19 mouse cellular contexts compared by ENCODE assay signal in the genomic region with DNA sequence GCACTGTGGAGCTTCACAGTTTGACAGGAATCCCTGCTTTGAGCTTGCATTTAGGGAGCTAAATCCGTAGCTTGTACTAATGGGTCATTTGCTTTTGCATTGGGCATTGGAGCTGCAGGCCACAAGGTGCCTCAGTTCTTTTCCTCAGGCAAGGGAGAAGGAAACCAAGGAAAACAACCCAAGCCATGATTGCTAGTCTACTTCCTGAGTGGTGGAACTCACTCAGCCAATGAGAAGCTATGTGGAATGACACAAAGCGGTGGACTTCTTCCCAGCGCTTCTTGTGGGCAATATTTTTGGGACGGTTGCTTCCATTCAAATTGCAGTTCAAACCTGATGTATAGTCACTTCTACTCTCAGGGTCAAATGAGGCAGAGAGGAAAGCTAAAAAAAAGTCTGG. TPM values are rescaled to one million over a fixed set of nuclear protein-coding genes. Genes with fewer than 3 reads are reported as not detected.
A peak's percentile ranks its signal among the peaks of the same experiment; 100 is the strongest.
DNase-seq lines count a peak whose midpoint lies in the region; ATAC-seq lines count a peak whose summit lies in the region.
"Had no signal": no experiment of that assay in that cellular context is flagged by ENCODE, and none has a peak within 500 bp of the region (broad histone marks: within the 10 kb centered on the region; RNA-seq: fewer than 3 reads in every experiment).

Lipc (minus strand) TSS at position 101 of the 400 bp plus-strand sequence.

- H3K4me3 ChIP-seq in megakaryocyte, embryonic 14.5 days (replicated peaks): peak within 1 kb of the TSS; percentile 4
- no peak within 1 kb of the TSS for H3K4me3 ChIP-seq in liver, embryonic 16.5 days (ENCODE audit: low read depth, low read length)
- no peak within 1 kb of the TSS for H3K4me3 ChIP-seq in intestine, embryonic 15.5 days (replicated peaks)
- H3K4me3 ChIP-seq: embryonic facial prominence, embryonic 13.5 days; forebrain, embryonic 12.5 days; heart, embryonic 12.5 days; hindbrain, embryonic 10.5 days had no signal

- H3K4me2 ChIP-seq in liver, embryonic 16.5 days (ENCODE audit: low read depth, low read length): no peak within 1 kb of the TSS
- H3K4me2 ChIP-seq in intestine, embryonic 15.5 days (replicated peaks): no peak within 1 kb of the TSS
- H3K4me2 ChIP-seq: embryonic facial prominence, embryonic 13.5 days; forebrain, embryonic 12.5 days; heart, embryonic 12.5 days; hindbrain, embryonic 14.5 days had no signal

- no peak within 1 kb of the TSS for H3K27ac ChIP-seq in liver, embryonic 16.5 days (ENCODE audit: low read length)
- no peak within 1 kb of the TSS for H3K27ac ChIP-seq in intestine, embryonic 15.5 days
- H3K27ac ChIP-seq: embryonic facial prominence, embryonic 13.5 days; forebrain, embryonic 12.5 days; hindbrain, embryonic 10.5 days; hindbrain, embryonic 14.5 days had no signal

- H3K9ac ChIP-seq in liver, embryonic 16.5 days (ENCODE audit: low read depth, low read length): no peak within 1 kb of the TSS
- no peak within 1 kb of the TSS for H3K9ac ChIP-seq in intestine, embryonic 15.5 days
- H3K9ac ChIP-seq: embryonic facial prominence, embryonic 13.5 days; forebrain, embryonic 12.5 days; heart, embryonic 12.5 days; hindbrain, embryonic 14.5 days had no signal

- no peak for ATAC-seq in megakaryocyte, adult 5-6 weeks (ENCODE audit: poor library complexity, severe bottlenecking)
- ATAC-seq in liver, embryonic 16.5 days (ENCODE audit: low read depth): no peak
- ATAC-seq in intestine, embryonic 15.5 days: no peak
- ATAC-seq: CD4-positive, CD25-positive, alpha-beta regulatory T cell, adult 4 months; forebrain, embryonic 16.5 days had no signal

- H3K9me3 ChIP-seq in megakaryocyte, embryonic 14.5 days: no peaks in the 10 kb centered on the region
- H3K9me3 ChIP-seq in liver, embryonic 16.5 days (replicated peaks; ENCODE audit: control insufficient read depth, low read length): no peaks in the 10 kb centered on the region
- H3K9me3 ChIP-seq in intestine, embryonic 15.5 days: no peaks in the 10 kb centered on the region
- H3K9me3 ChIP-seq: embryonic facial prominence, embryonic 13.5 days; forebrain, embryonic 12.5 days; G1E; heart, embryonic 12.5 days; hindbrain, embryonic 10.5 days had no signal

- DNase-seq in adrenal gland, postnatal 10 days: no peak
- DNase-seq in adrenal gland, adult 2 months: no peak
- no peak for DNase-seq in adrenal gland, adult 18-20 months (ENCODE audit: low spot score in 2 of 2)
- DNase-seq: B cell, adult 2 months; cerebellum, adult 11 months; cerebellum, postnatal 25 days; gastrocnemius, postnatal 10 days had no signal

- H3K4me1 ChIP-seq in megakaryocyte, embryonic 14.5 days: peaks cover 43% of the 10 kb centered on the region
- no peaks in the 10 kb centered on the region for H3K4me1 ChIP-seq in liver, embryonic 16.5 days (ENCODE audit: control insufficient read depth, low read depth, low read length)
- H3K4me1 ChIP-seq in intestine, embryonic 15.5 days (replicated peaks): 0 out of 2 replicates have a peak, but pooled peaks cover 4% of the 10 kb centered on the region
- H3K4me1 ChIP-seq: embryonic facial prominence, embryonic 13.5 days; forebrain, embryonic 12.5 days had no signal

- 77% methylated on average over 4 of the region's 4 CpGs for WGBS in liver, embryonic 16.5 days (ENCODE audit: insufficient replicate concordance)
- WGBS in intestine, embryonic 15.5 days: 84% methylated on average over 4 of the region's 4 CpGs

- H3K27me3 ChIP-seq in megakaryocyte, embryonic 14.5 days (replicated peaks): no peaks in the 10 kb centered on the region
- H3K27me3 ChIP-seq in liver, embryonic 16.5 days (ENCODE audit: control insufficient read depth, insufficient read depth, low read depth, low read length): no peaks in the 10 kb centered on the region
- no peaks in the 10 kb centered on the region for H3K27me3 ChIP-seq in intestine, embryonic 15.5 days (replicated peaks)
- H3K27me3 ChIP-seq: embryonic facial prominence, embryonic 13.5 days; forebrain, embryonic 12.5 days; heart, embryonic 12.5 days had no signal

- no peaks in the 10 kb centered on the region for H3K36me3 ChIP-seq in megakaryocyte, embryonic 14.5 days (replicated peaks; ENCODE audit: low read length)
- no peaks in the 10 kb centered on the region for H3K36me3 ChIP-seq in liver, embryonic 16.5 days (ENCODE audit: control insufficient read depth, insufficient read depth)
- no peaks in the 10 kb centered on the region for H3K36me3 ChIP-seq in intestine, embryonic 15.5 days
- H3K36me3 ChIP-seq: embryonic facial prominence, embryonic 13.5 days; forebrain, embryonic 12.5 days; G1E; heart, embryonic 12.5 days; hindbrain, embryonic 10.5 days had no signal

RNA-seq across cellular contexts. Expression of gene Lipc, which starts in this region (rescaled TPM):
- 10 to 100 TPM; 26.4 to 55.7 TPM for total RNA-seq in adrenal gland, postnatal 10 days (2021)
- total RNA-seq in adrenal gland, adult 2 months (2021): under 1 TPM in 1 of 2 experiments, not detected in 1; 0.69 TPM
- polyA plus RNA-seq in adrenal gland, adult 2 months (2012; rRNA removed): 0.12 TPM in 1 of 2 replicates, not detected in the other
- not detected in 2 replicates for polyA plus RNA-seq in megakaryocyte, embryonic 14.5 days (2012; ENCODE audit: insufficient read depth, low replicate concordance)
- 0.36 TPM in 1 of 2 replicates, not detected in the other for total RNA-seq in megakaryocyte, adult 5-6 weeks (2015)
- not detected in 2 replicates for total RNA-seq in megakaryocyte, adult 5-6 weeks (2017)
- polyA plus RNA-seq in liver, embryonic 16.5 days (2015; fragmentation: Nextera tagmentation; extraction: Ambion mirVana): 44.3 and 45.9 TPM in 2 replicates
- 1.1 and 1.7 TPM in 2 replicates for polyA plus RNA-seq in intestine, embryonic 15.5 days (2015; fragmentation: Nextera tagmentation; extraction: Ambion mirVana)
- total RNA-seq in adrenal gland, adult 18-20 months (2021): not detected
- polyA plus RNA-seq: CD4-positive, CD25-positive, alpha-beta regulatory T cell, adult 4 months; forebrain, embryonic 12.5 days; G1E; hindbrain, embryonic 10.5 days had no signal

Comparison
In these comparisons a context has a peak if more than half of its experiments do, and no peak if none do; other contexts are left out.
1. RNA of gene Lipc (total RNA-seq): 26.4 to 55.7 TPM in adrenal gland, postnatal 10 days; 0.69 TPM in adrenal gland, adult 2 months, 0.36 TPM in megakaryocyte, adult 5-6 weeks and not detected in adrenal gland, adult 18-20 months; every median in the first group is over 10 times any median in the second.